Mouse (Mus musculus) embryonic facial prominence, embryonic 13.5 days (tissue): ENCODE measurements around the gene Exoc8. TPM values are rescaled to one million over a fixed set of nuclear protein-coding genes. Genes with fewer than 3 reads are reported as not detected.
A peak's percentile ranks its signal among the peaks of the same experiment; 100 is the strongest.

ENCODE experiments used
- ATAC-seq: fragments of 200-750 bp; cut with Nextera tagmentation; 2 replicates; pipeline ENCODE4 v1.8.0; 2017; ENCODE audit warnings: low read depth; ENCODE audit not compliant: insufficient number of reproducible peaks, insufficient read depth, low FRiP score, low TSS enrichment
- H3K27ac ChIP-seq: fragments of 300-500 bp; sonication (generic); 2 replicates; pipeline ENCODE4 v1.5.1; 2015; ENCODE audit warnings: moderate library complexity, mild to moderate bottlenecking, inconsistent platforms
- H3K27me3 ChIP-seq: fragments of 300-500 bp; sonication (generic); 2 replicates; pipeline ENCODE4 v1.6.1; 2015; ENCODE audit warnings: mild to moderate bottlenecking, inconsistent platforms
- H3K36me3 ChIP-seq: fragments of 300-500 bp; sonication (generic); 2 replicates; pipeline ENCODE4 v1.6.1; 2015; ENCODE audit warnings: mild to moderate bottlenecking, inconsistent platforms
- H3K4me1 ChIP-seq: fragments of 300-500 bp; sonication (generic); 2 replicates; pipeline ENCODE4 v1.6.1; 2015; ENCODE audit warnings: inconsistent platforms
- H3K4me2 ChIP-seq: fragments of 300-500 bp; sonication (generic); 2 replicates; pipeline ENCODE4 v1.6.1; 2015; ENCODE audit warnings: moderate library complexity, mild to moderate bottlenecking, inconsistent platforms
- H3K4me3 ChIP-seq: fragments of 300-500 bp; sonication (generic); 2 replicates; pipeline ENCODE4 v1.5.1; 2015; ENCODE audit warnings: mild to moderate bottlenecking, inconsistent platforms
- H3K9ac ChIP-seq: fragments of 300-500 bp; sonication (generic); 2 replicates; pipeline ENCODE4 v1.6.1; 2015; ENCODE audit warnings: mild to moderate bottlenecking, inconsistent platforms
- H3K9me3 ChIP-seq: fragments of 300-500 bp; sonication (generic); 2 replicates; pipeline ENCODE4 v1.6.1; 2016; ENCODE audit warnings: inconsistent platforms
- WGBS: fragments of 180-500 bp; shearing (Covaris S2); methylation state at CpG from one replicate; pipeline ENCODE4 v1.1.7; 2015; ENCODE audit warnings: mixed read lengths; 5-methylcytosine and 5-hydroxymethylcytosine counted together
- polyA plus RNA-seq: library from polyadenylated mRNA; unstranded; fragments of >200 nt; fragmentation: Nextera tagmentation; extraction: Ambion mirVana; gene quantifications from 2 replicates; pipeline ENCODE4 v1.2.1, GENCODE M21; 2015

The Exoc8 gene
- polyA plus RNA-seq, 1 experiment from 2014 or later = 9.4 TPM

DNA sequence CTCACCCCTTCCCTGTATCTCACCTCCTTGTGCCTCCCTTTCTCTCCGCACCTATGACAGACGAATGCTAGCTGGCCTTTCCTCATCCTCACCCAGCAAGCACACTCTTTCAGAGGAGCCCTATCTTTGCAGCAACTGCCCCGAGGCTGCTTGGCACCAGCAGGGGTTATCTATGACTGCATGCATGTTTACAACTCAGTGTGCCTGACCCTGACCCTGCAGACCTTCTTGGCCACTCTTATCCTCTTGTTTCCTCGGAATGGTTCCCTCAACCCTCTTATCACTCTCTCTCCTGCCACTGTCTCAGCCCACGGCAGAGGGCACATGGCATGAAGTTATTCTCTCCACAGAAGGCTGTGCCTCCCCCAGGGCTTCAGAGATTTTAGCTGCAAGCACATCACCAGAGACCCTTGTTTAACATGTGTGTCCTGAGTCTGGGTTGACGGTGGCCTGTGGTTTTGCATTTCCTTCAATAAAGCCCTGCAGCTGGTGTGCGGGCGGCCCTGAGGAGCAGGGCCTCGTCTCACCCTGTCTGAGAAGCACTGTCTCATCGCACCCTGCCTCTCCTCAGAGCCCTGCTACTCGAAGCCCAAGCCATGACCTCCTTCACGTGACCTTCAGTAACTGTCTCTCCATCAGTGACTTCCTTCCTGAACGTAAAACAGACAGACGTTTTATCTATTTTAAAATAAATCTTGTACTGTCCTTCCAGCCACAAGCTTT lies 28.2 kb upstream of the Exoc8 start:
- 78% methylated on average over 14 of the region's 14 CpGs for WGBS
- H3K9me3 ChIP-seq = no peaks in the 10 kb centered on the region
- ATAC-seq = no peak
- no peak overlapping the region for H3K4me3 ChIP-seq
- no peak overlapping the region for H3K9ac ChIP-seq
- H3K36me3 ChIP-seq = peaks cover 17% of the 10 kb centered on the region; the same call in 1 of the 2 replicates
- H3K27me3 ChIP-seq = no peaks in the 10 kb centered on the region
- peaks cover 15% of the 10 kb centered on the region; the same call in 1 of the 2 replicates for H3K4me1 ChIP-seq
- no peak overlapping the region for H3K4me2 ChIP-seq
- no peak overlapping the region for H3K27ac ChIP-seq

DNA sequence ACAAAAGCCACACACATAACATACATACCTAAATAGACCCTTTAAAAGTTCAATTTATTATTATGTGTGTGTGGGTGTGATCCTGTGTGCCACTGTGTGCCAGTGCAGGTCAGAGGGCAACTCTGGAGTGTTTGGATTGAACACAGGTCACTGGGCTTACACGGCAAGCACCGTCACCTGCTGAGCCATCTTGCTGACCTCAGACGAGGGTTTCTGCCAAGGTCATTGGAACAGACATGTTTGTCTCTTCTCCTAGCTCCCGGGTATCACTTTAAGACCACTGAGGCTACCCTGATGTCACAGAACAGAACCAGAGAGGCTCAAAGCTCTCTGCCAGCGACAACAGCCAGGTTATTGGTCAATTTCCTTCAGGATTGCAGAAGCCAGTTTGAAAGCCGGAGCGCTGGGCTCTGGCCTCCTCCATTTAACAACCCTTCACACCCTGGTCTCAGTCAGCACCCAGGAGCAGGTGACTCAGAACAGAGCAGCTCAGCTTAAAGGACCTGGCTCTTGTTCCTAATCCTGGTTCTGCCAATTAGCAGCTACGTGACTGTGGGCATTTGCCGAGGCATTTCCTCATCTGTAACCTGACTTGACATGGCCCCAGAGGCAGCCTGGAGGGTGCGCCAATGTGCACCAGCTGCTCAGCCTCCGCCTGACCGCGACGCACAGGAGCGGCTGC lies 26.6 kb upstream of the Exoc8 start:
- H3K27me3 ChIP-seq = no peaks in the 10 kb centered on the region
- no peak overlapping the region for H3K27ac ChIP-seq
- H3K9me3 ChIP-seq = no peaks in the 10 kb centered on the region
- WGBS = 88% methylated on average over 15 of the region's 15 CpGs
- no peak overlapping the region for H3K4me2 ChIP-seq
- H3K4me3 ChIP-seq = no peak overlapping the region
- no peak for ATAC-seq
- no peak overlapping the region for H3K9ac ChIP-seq
- peaks cover 17% of the 10 kb centered on the region; the same call in 1 of the 2 replicates for H3K36me3 ChIP-seq
- H3K4me1 ChIP-seq = peaks cover 19% of the 10 kb centered on the region; the same call in 1 of the 2 replicates

- H3K9ac ChIP-seq = no peak overlapping the region
- H3K9me3 ChIP-seq = no peaks in the 10 kb centered on the region
- H3K27ac ChIP-seq = no peak overlapping the region
- H3K36me3 ChIP-seq = peaks cover 8% of the 10 kb centered on the region; the same call in 1 of the 2 replicates
- 82% methylated on average over 11 of the region's 11 CpGs for WGBS
- no peaks in the 10 kb centered on the region for H3K27me3 ChIP-seq
- no peak for ATAC-seq
- H3K4me2 ChIP-seq = no peak overlapping the region
- no peak overlapping the region for H3K4me3 ChIP-seq
- peaks cover 16% of the 10 kb centered on the region; the same call in 1 of the 2 replicates for H3K4me1 ChIP-seq
These were observed 25.1 kb upstream of the Exoc8 start for GRCm38 (mm10) chr8:124922490-124923089.

DNA sequence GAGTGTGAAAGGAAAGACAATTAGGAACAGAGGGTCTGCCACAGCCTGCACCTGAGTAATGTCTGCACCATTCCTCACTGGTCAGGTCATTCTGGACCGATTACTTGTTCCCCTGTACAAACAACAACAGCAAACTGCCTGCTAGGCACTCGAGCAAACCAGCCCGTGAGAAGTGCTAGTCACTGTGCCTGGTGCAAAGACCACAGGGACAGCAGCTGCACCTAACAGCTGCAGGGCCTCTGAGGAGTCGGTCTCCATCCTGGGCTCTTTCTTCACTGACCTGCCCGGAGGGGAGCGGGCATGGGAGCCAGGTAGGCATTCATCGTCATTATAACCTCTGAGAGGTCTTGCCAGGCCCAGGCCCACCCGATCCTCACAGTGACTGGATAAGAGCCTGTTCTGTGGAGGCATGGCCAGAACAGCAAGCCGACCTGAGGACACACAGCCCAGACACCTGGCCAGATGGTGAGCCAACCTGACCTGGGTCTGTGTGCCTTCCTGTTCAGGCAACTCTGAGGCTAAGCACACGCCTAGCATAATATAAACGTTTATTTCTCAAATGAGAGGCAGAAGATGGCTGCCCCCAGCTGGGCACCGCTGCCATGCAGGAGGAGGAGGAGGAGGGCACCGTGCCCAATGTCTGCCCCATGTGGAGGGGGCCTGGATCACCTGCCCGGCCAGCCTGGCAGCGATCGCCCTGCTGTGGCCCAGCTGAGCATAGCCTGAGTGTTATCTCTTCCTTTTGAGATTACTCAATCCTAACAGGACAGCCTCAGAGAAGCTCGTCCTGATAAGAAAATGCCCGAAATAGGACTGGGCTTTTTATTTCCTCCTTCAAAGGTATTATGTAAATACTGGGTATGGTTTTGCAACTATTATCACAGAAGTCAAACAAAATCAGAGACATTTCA lies 24.1 kb upstream of the Exoc8 start:
- no peak overlapping the region for H3K4me2 ChIP-seq
- no peak overlapping the region for H3K9ac ChIP-seq
- H3K27ac ChIP-seq = no peak overlapping the region
- H3K4me3 ChIP-seq = no peak overlapping the region
- no peak for ATAC-seq
- WGBS = 84% methylated on average over 18 of the region's 18 CpGs
- peaks cover 8% of the 10 kb centered on the region for H3K36me3 ChIP-seq
- H3K9me3 ChIP-seq = no peaks in the 10 kb centered on the region
- no peaks in the 10 kb centered on the region for H3K27me3 ChIP-seq
- H3K4me1 ChIP-seq = peaks cover 16% of the 10 kb centered on the region; the same call in 1 of the 2 replicates

DNA sequence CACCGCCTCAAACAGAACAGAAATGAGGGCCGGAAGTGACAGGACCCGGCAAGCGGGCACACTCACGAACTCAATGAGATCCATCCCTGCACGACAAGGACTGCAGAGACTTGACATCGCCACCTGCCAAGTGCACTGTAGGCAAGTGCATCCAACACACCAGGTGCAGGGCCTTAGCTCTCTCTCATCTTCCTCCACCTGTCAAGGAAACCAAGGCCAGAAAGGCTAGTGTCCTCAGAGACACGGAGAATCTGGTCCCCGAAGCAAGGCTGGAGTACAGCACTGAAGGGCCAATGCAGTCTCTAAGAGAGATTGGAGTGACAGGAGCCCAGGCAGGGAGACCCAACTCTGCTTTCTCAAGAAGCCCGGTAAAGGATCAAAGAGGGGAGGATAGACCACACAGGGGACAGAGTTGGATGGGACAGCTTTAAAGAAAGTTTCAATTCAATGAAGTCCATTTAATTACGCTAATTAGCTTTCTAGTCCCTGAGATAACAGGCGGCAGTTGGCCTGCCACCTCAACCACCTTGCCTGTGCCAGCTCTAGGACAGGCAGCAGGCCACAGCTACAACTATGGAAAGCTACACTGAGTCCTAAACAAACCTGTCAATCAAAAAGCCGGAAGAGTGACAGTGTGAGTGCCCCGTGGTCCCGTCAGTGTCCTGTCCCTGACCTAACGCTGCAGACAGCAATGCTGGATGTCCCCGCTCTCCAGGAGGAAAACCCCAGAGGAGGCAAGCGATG lies 20.4 kb upstream of the Exoc8 start:
- Histone ChIP-seq H3K4me3 (no peak overlapping the region), H3K27me3 (no peaks in the 10 kb centered on the region), H3K27ac (no peak overlapping the region), H3K9ac (no peak overlapping the region), H3K4me1 (peaks cover 16% of the 10 kb centered on the region; the same call in 1 of the 2 replicates), H3K9me3 (no peaks in the 10 kb centered on the region), H3K4me2 (no peak overlapping the region), H3K36me3 (peaks cover 31% of the 10 kb centered on the region)
- 78% methylated on average over 18 of the region's 18 CpGs for WGBS
- ATAC-seq = no peak

- Histone ChIP-seq H3K4me1 (no peaks in the 10 kb centered on the region), H3K9ac (no peak overlapping the region), H3K4me3 (no peak overlapping the region), H3K27ac (no peak overlapping the region), H3K27me3 (no peaks in the 10 kb centered on the region), H3K9me3 (no peaks in the 10 kb centered on the region), H3K4me2 (no peak overlapping the region), H3K36me3 (peaks cover 67% of the 10 kb centered on the region)
- WGBS = 97% methylated on average over 5 of the region's 5 CpGs
- ATAC-seq = no peak
These were observed 16.6 kb upstream of the Exoc8 start for GRCm38 (mm10) chr8:124914061-124914460.

- Histone ChIP-seq H3K4me2 (no peak overlapping the region), H3K27ac (no peak overlapping the region), H3K36me3 (peaks cover 86% of the 10 kb centered on the region), H3K4me1 (no peaks in the 10 kb centered on the region), H3K9ac (no peak overlapping the region), H3K27me3 (no peaks in the 10 kb centered on the region), H3K9me3 (no peaks in the 10 kb centered on the region), H3K4me3 (no peak overlapping the region)
- 66% methylated on average over 17 of the region's 17 CpGs for WGBS
- ATAC-seq = no peak
These were observed 14.7 kb upstream of the Exoc8 start for GRCm38 (mm10) chr8:124911938-124912872.

GRCm38 (mm10) chr8:124910349-124910748 lies 12.8 kb upstream of the Exoc8 start:
- 81% methylated on average over 10 of the region's 10 CpGs for WGBS
- H3K4me3 ChIP-seq = no peak overlapping the region

DNA sequence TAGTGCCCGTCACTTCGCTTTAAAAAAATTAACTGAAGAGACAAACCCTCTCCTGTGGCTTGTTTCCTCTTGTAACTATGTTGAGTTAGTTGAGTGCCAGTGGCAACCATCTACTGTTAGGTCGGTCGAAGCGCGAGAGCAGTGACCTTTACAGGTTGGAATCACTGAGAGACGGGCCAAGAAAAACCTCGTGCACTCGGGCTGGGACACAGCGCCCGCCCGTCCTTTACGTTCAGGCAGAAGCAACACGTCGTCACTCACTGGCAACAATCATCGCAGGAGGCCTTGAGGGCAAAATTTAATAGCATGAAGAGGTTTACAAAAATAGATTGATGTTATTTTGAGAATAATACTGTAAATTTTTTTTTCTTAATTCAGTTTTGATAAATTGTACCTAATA lies 12.4 kb upstream of the Exoc8 start:
- no peak for ATAC-seq
- Histone ChIP-seq H3K27me3 (no peaks in the 10 kb centered on the region), H3K9me3 (no peaks in the 10 kb centered on the region), H3K4me3 (no peak overlapping the region), H3K27ac (no peak overlapping the region), H3K9ac (no peak overlapping the region), H3K4me1 (peaks cover under 1% of the 10 kb centered on the region; the same call in 1 of the 2 replicates), H3K4me2 (no peak overlapping the region), H3K36me3 (peaks cover 95% of the 10 kb centered on the region)
- WGBS = 90% methylated on average over 16 of the region's 16 CpGs

More at GRCm38 (mm10) chr8:124910349-124910748, 12.8 kb upstream of the Exoc8 start:
- ATAC-seq = no peak
- no peaks in the 10 kb centered on the region for H3K27me3 ChIP-seq
- H3K4me1 ChIP-seq = no peaks in the 10 kb centered on the region; the same call in 1 of the 2 replicates
- no peak overlapping the region for H3K4me2 ChIP-seq
- no peak overlapping the region for H3K27ac ChIP-seq
- no peaks in the 10 kb centered on the region for H3K9me3 ChIP-seq
- H3K9ac ChIP-seq = no peak overlapping the region
- H3K36me3 ChIP-seq = peaks cover 97% of the 10 kb centered on the region

- ATAC-seq = no peak
- Histone ChIP-seq H3K9ac (0 out of 2 replicates have a peak overlapping the region, but pooled peaks have one; percentile 12), H3K36me3 (peaks cover 87% of the 10 kb centered on the region), H3K4me3 (no peak overlapping the region), H3K27me3 (no peaks in the 10 kb centered on the region), H3K4me1 (peaks cover 6% of the 10 kb centered on the region; the same call in 1 of the 2 replicates), H3K9me3 (no peaks in the 10 kb centered on the region), H3K4me2 (no peak overlapping the region), H3K27ac (no peak overlapping the region)
- 86% methylated on average over 2 of the region's 2 CpGs for WGBS
These were observed 8.0 kb upstream of the Exoc8 start for GRCm38 (mm10) chr8:124905482-124905881.
